In the genomic region with DNA sequence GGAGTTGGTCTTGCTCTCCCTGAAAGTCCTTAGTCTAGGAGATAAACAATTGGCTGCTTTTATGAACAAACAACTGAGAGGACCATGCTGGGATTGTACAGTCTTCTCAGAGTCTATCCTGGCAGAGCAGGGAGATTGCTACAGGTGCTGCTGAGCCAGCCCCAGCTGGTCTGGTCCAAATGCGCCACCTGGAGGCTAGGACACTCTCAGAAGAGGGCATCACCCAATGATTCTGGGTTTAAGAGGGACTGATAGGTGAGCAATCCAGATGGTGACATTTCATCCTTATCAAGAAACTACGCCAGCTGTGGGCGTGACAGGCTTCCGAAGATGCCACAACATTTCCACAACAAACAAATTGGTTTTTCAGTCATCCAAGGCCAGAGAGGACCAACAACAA, we compare ENCODE assay signal across 8 mouse cellular contexts. TPM values are rescaled to one million over a fixed set of nuclear protein-coding genes. Genes with fewer than 3 reads are reported as not detected.
DNase-seq lines count a peak whose midpoint lies in the region; ATAC-seq and TF ChIP-seq lines count a peak whose summit lies in the region.

No protein-coding gene starts in this region.

- peak; percentile 58 for DNase-seq in hindbrain, embryonic 10.5 days (ENCODE audit: low spot score)
- DNase-seq in cerebellum, postnatal 14 days = peak; percentile 80 to 89
- DNase-seq in frontal cortex, postnatal 36 days (ENCODE audit: low spot score in 2 of 2) = peak; percentile 52 to 67
- peak; percentile 27 for DNase-seq in liver, adult 2 months (ENCODE audit: extremely low read depth, low read depth, low spot score)
- DNase-seq in stomach, postnatal 0 days (ENCODE audit: low spot score) = peak; percentile 66

- no peaks in the 10 kb centered on the region for H3K4me1 ChIP-seq in hindbrain, embryonic 10.5 days (replicated peaks)
- H3K4me1 ChIP-seq in hindbrain, embryonic 13.5 days (replicated peaks) = no peaks in the 10 kb centered on the region
- no peaks in the 10 kb centered on the region for H3K4me1 ChIP-seq in kidney, embryonic 15.5 days
- H3K4me1 ChIP-seq in liver, adult 2 months (ENCODE audit: control insufficient read depth, insufficient read depth, low read length) = no peaks in the 10 kb centered on the region
- H3K4me1 ChIP-seq in neural tube, embryonic 14.5 days (ENCODE audit: control insufficient read depth, insufficient read depth, low read length) = no peaks in the 10 kb centered on the region
- no peaks in the 10 kb centered on the region for H3K4me1 ChIP-seq in stomach, postnatal 0 days (replicated peaks; ENCODE audit: control insufficient read depth, insufficient read depth)

- TF ChIP-seq EP300 in stomach, postnatal 0 days (optimal IDR thresholded peaks at IDR 0.05) = no peak

- H3K36me3 ChIP-seq in hindbrain, embryonic 10.5 days = no peaks in the 10 kb centered on the region
- no peaks in the 10 kb centered on the region for H3K36me3 ChIP-seq in hindbrain, embryonic 13.5 days
- no peaks in the 10 kb centered on the region for H3K36me3 ChIP-seq in kidney, embryonic 15.5 days
- no peaks in the 10 kb centered on the region for H3K36me3 ChIP-seq in liver, adult 2 months (ENCODE audit: control insufficient read depth, insufficient read depth, low read length)
- H3K36me3 ChIP-seq in neural tube, embryonic 14.5 days (ENCODE audit: control insufficient read depth, insufficient read depth, low read length) = no peaks in the 10 kb centered on the region
- H3K36me3 ChIP-seq in stomach, postnatal 0 days (ENCODE audit: control insufficient read depth, insufficient read depth, low read length) = no peaks in the 10 kb centered on the region

- H3K4me3 ChIP-seq in hindbrain, embryonic 10.5 days = no peak overlapping the region
- no peak overlapping the region for H3K4me3 ChIP-seq in hindbrain, embryonic 13.5 days
- H3K4me3 ChIP-seq in kidney, embryonic 15.5 days (replicated peaks) = no peak overlapping the region
- no peak overlapping the region for H3K4me3 ChIP-seq in liver, adult 2 months (ENCODE audit: insufficient read depth, low read depth, low read length)
- no peak overlapping the region for H3K4me3 ChIP-seq in neural tube, embryonic 14.5 days (ENCODE audit: low read depth, low read length)
- H3K4me3 ChIP-seq in stomach, postnatal 0 days (ENCODE audit: low read depth, low read length) = no peak overlapping the region

- no peaks in the 10 kb centered on the region for H3K9me3 ChIP-seq in hindbrain, embryonic 10.5 days
- no peaks in the 10 kb centered on the region for H3K9me3 ChIP-seq in hindbrain, embryonic 13.5 days
- no peaks in the 10 kb centered on the region for H3K9me3 ChIP-seq in kidney, embryonic 15.5 days (replicated peaks)
- no peaks in the 10 kb centered on the region for H3K9me3 ChIP-seq in neural tube, embryonic 14.5 days (ENCODE audit: control insufficient read depth, low read length)
- H3K9me3 ChIP-seq in stomach, postnatal 0 days (ENCODE audit: control insufficient read depth, low read length) = no peaks in the 10 kb centered on the region

- H3K79me2 ChIP-seq in liver, adult 2 months (ENCODE audit: control insufficient read depth, insufficient read depth, low read length) = no peaks in the 10 kb centered on the region

- no peaks in the 10 kb centered on the region for H3K27me3 ChIP-seq in hindbrain, embryonic 10.5 days (ENCODE audit: insufficient read depth, poor library complexity, severe bottlenecking)
- no peaks in the 10 kb centered on the region for H3K27me3 ChIP-seq in hindbrain, embryonic 13.5 days
- H3K27me3 ChIP-seq in kidney, embryonic 15.5 days = no peaks in the 10 kb centered on the region
- no peaks in the 10 kb centered on the region for H3K27me3 ChIP-seq in liver, adult 2 months (ENCODE audit: control insufficient read depth, insufficient read depth, low read length)
- H3K27me3 ChIP-seq in neural tube, embryonic 14.5 days (ENCODE audit: control insufficient read depth, insufficient read depth, low read length) = no peaks in the 10 kb centered on the region
- H3K27me3 ChIP-seq in stomach, postnatal 0 days (ENCODE audit: control insufficient read depth, insufficient read depth, low read length) = no peaks in the 10 kb centered on the region

- H3K4me2 ChIP-seq in hindbrain, embryonic 13.5 days = no peak overlapping the region
- H3K4me2 ChIP-seq in kidney, embryonic 15.5 days = no peak overlapping the region
- no peak overlapping the region for H3K4me2 ChIP-seq in neural tube, embryonic 14.5 days (ENCODE audit: low read depth, low read length)
- H3K4me2 ChIP-seq in stomach, postnatal 0 days (replicated peaks; ENCODE audit: low read depth) = no peak overlapping the region

- no peak overlapping the region for H3K9ac ChIP-seq in hindbrain, embryonic 13.5 days
- no peak overlapping the region for H3K9ac ChIP-seq in kidney, embryonic 15.5 days
- no peak overlapping the region for H3K9ac ChIP-seq in liver, adult 2 months (ENCODE audit: low read depth, low read length)
- H3K9ac ChIP-seq in neural tube, embryonic 14.5 days (replicated peaks; ENCODE audit: low read depth, low read length) = no peak overlapping the region
- H3K9ac ChIP-seq in stomach, postnatal 0 days (ENCODE audit: low read length) = no peak overlapping the region

- peak; percentile 84 for TF ChIP-seq CTCF in liver, adult 2 months (IDR thresholded peaks at IDR 0.05; ENCODE audit: low read depth, low read length)
- TF ChIP-seq CTCF in stomach, postnatal 0 days (IDR thresholded peaks at IDR 0.05; ENCODE audit: low read depth) = peak; percentile 85

- 53% methylated on average over 4 of the region's 4 CpGs for WGBS in hindbrain, embryonic 10.5 days
- WGBS in hindbrain, embryonic 13.5 days = 54% methylated on average over 4 of the region's 4 CpGs
- 37% methylated on average over 4 of the region's 4 CpGs for WGBS in kidney, embryonic 15.5 days
- WGBS in liver, adult 2 months = 31% methylated on average over 4 of the region's 4 CpGs
- WGBS in neural tube, embryonic 14.5 days = 53% methylated on average over 4 of the region's 4 CpGs
- 36% methylated on average over 4 of the region's 4 CpGs for WGBS in stomach, postnatal 0 days

- TF ChIP-seq POLR2A in liver, adult 2 months (IDR thresholded peaks at IDR 0.05; ENCODE audit: extremely low read depth, insufficient read depth, low read length) = no peak

- no peak; the same call in 1 of the 2 replicates for ATAC-seq in hindbrain, embryonic 13.5 days (ENCODE audit: low FRiP score)
- ATAC-seq in kidney, embryonic 15.5 days (replicated peaks; ENCODE audit: low FRiP score) = peak; percentile 82
- peak; percentile 85 for ATAC-seq in neural tube, embryonic 14.5 days (ENCODE audit: low read depth)
- peak; percentile 63; the same call in 1 of the 2 replicates for ATAC-seq in stomach, postnatal 0 days (ENCODE audit: low FRiP score, low TSS enrichment)

- no peak overlapping the region for H3K27ac ChIP-seq in hindbrain, embryonic 10.5 days
- no peak overlapping the region for H3K27ac ChIP-seq in hindbrain, embryonic 13.5 days
- H3K27ac ChIP-seq in kidney, embryonic 15.5 days = no peak overlapping the region
- H3K27ac ChIP-seq in liver, adult 2 months (replicated peaks; ENCODE audit: insufficient read depth, low read depth, low read length) = no peak overlapping the region
- no peak overlapping the region for H3K27ac ChIP-seq in neural tube, embryonic 14.5 days (ENCODE audit: low read depth, low read length)
- no peak overlapping the region for H3K27ac ChIP-seq in stomach, postnatal 0 days (replicated peaks)

RNA-seq across cellular contexts. Expression of gene Smarca5, which starts 51.2 kb away (rescaled TPM):
- 82.3 and 113 TPM in 2 replicates for polyA plus RNA-seq in hindbrain, embryonic 10.5 days (2016; fragmentation: Nextera tagmentation; extraction: Ambion mirVana)
- polyA plus RNA-seq in hindbrain, embryonic 13.5 days (2015; fragmentation: Nextera tagmentation; extraction: Ambion mirVana) = 66.9 and 71.4 TPM in 2 replicates
- polyA plus RNA-seq in kidney, embryonic 15.5 days (2015; fragmentation: Nextera tagmentation; extraction: Ambion mirVana) = 80.9 and 83.9 TPM in 2 replicates
- 16.5 and 18.6 TPM in 2 replicates for total RNA-seq in liver, adult 2 months (2014; rRNA removed)
- 3.3 and 3.4 TPM in 2 replicates for polyA plus RNA-seq in liver, adult 2 months (2012; rRNA removed)
- 49.2 and 60.9 TPM in 2 replicates for polyA plus RNA-seq in neural tube, embryonic 14.5 days (2014; fragmentation: Nextera tagmentation; extraction: Ambion mirVana)
- 25.6 and 28.3 TPM in 2 replicates for polyA plus RNA-seq in stomach, postnatal 0 days (2015; fragmentation: Nextera tagmentation; extraction: Ambion mirVana)

Comparison
In these comparisons a context has a peak if more than half of its experiments do, and no peak if none do; other contexts are left out.
1. DNase-seq: peak in every context shown above with its lines; median percentile 84 in cerebellum, postnatal 14 days; 66 in stomach, postnatal 0 days; 60 in frontal cortex, postnatal 36 days; 58 in hindbrain, embryonic 10.5 days; 27 in liver, adult 2 months.